Mouse (Mus musculus): ENCODE data around the gene Pdcd4.

Gene Pdcd4

DNA sequence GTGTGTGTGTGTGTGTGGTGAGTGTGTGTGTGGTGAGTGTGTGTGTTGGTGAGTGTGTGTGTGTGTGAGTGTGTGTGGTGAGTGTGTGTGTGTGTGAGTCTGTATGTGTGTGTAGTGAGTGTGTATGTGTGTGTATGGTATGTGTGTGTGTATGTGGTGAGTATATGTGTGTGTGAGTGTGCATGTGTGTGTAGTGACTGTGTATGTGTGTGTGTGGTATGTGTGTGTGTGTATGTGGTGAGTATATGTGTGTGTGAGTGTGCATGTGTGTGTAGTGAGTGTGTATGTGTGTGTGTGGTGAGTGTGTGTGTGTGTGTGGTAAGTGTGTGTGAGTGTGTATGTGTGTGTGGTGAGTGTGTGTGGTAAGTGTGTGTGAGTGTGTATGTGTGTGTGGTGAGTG is 24.8 kb upstream of the Pdcd4 start:
- ChIA-PET POLR2A (interaction anchor here in 1 of 4 experiments (2.0 kb wide), 1 partner anchor 24 kb away, joined by 5 read pairs; no protein-coding TSS in a partner anchor), CTCF (no interaction called here)

DNA sequence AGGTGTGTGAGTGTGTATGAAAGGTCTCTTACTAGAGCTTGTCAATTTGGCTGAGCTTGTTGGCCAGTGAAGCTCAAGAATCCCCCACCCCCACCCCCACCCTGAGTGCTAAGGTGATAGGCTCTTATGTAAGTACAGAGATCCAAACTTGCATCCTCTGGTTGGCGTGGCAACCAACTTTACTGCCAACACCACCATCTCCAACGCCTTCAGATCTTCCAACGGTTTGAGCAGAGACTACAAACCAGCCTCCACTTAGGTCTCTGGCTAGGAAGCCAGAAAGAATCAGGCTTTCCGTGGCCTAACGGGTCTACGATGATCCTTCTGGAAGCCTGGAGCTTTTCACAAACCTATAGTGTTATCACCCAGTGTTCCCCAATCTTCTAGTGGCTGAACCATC is 23.9 kb upstream of the Pdcd4 start:
- ChIA-PET POLR2A (interaction anchor here in 2 of 4 experiments (1.1 to 2.0 kb wide), 5 partner anchors 10 to 35 kb away, joined by 3 to 5 read pairs (median 3); no protein-coding TSS in a partner anchor), CTCF (no interaction called here)

DNA sequence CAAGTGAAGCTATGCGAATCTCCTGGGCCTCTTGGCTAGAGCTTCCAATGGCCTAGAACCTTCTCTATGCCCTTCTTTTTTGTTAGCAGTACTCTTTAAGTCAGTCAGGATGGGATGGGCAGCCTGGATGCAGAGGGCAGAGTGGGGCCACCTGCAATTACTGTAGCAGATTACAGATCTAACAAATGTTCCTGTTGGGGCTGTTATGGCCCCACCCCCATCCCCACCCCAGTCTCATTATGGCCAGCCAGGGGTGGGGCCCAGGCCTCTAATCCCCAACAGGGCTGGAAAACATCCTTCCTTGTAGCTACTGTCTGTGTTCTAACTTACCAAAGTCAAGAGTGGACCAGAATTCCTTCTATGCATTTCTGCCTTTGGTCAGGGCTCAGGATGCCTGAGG is 23.2 kb upstream of the Pdcd4 start:
- POLR2A ChIA-PET, result interaction anchor here in 2 of 4 experiments (1.1 to 2.0 kb wide), 5 partner anchors 10 to 34 kb away, joined by 3 to 5 read pairs (median 3); no protein-coding TSS in a partner anchor
- CTCF ChIA-PET, result no interaction called here

DNA sequence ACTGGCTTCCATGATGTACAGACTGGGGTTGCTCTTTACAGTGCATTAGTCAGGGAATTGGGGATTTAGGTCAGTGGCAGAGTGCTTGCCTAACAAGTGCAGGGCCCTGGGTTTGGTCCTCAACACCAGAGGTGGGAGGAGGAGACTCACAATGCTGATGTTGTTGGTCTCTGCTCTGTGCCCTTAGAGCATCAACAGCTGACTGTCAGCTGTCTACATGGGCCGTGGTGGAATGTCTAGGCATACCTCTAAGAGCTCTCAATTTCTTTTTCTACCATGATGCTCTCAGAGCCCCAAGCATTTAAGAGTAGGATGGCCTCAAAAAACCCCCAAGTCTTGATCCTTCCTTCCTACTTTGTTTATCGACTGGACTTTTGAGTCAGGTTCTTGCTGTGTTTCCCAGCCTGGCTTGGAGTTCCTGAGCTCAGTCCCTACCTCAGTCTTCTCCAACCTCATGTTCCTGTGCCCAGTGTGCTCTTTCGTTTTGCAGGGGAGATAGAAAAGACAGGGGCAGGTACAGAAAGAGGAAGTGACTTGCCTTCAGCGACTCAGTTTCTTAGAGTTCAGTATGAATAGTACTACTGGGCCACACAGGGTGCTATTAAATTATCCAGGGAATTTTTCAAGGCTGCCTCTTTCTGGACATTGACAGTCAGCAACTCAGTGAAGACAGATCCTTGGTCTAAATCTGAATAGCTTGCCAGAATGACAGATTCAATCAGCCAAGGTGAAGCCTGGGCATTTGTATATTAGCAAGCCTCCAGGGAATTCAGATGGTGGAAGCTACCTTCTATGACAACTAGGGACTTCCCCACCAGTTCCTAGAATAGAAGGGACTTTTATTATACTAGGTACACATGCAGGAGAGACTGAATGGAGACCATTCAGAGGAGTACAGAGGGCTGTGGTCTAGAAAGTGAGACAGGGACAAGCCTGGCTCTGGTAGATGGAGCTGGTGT is 22.3 kb upstream of the Pdcd4 start:
- CTCF ChIA-PET, result no interaction called here
- POLR2A ChIA-PET, result interaction anchor here in 1 of 4 experiments (0.9 to 2.0 kb wide), 3 partner anchors 14 to 33 kb away, joined by 3 to 5 read pairs (median 5); no protein-coding TSS in a partner anchor

DNA sequence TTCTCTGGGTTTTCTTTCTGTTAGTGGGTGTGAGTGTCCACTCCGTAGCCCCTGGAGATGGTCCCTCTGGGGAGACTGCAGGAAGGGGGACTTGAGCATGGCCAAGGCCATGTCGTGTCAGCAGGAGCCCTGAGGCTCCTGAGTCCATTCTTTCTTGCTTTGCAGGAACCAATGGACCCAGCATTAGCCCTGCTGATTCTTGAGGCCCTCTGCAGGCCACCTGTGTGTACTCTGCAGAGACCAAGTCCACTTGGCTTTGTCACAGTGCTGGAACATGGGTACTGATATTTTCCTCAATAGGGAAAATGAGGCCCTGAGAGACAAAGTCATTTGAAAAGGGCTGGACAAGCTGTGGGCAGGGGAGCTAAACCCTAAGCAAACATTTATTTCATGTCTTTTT is 21.5 kb upstream of the Pdcd4 start:
- ChIA-PET POLR2A (interaction anchor here in 2 of 4 experiments (0.9 to 1.4 kb wide), 3 partner anchors 14 to 21 kb away, joined by 3 to 6 read pairs (median 5); no protein-coding TSS in a partner anchor), CTCF (no interaction called here)

DNA sequence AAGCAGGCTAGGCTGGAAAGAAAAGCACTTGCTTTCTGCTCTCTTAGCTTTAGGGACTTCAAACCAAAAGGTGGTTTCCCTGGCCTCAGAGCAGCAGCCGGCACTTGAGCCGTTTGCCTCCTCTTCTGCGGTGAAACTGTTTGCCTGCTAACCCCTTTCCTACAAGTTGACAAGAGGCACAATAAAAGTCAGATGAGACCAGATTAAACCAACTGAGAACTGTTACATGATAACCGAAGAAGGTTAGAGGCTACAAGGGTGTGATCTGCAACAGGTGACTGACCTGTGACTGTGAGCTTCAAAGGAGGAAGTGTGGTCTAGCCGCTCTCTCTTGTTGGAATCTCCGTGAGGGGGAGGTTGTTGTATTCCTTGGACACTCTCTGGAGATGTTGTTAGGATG is 20.5 kb upstream of the Pdcd4 start:
- CTCF ChIA-PET, result no interaction called here
- POLR2A ChIA-PET, result interaction anchor here in 1 of 4 experiments (0.9 kb wide), 1 partner anchor 20 kb away, joined by 5 read pairs; the partner anchor contains the start of gene Pdcd4

DNA sequence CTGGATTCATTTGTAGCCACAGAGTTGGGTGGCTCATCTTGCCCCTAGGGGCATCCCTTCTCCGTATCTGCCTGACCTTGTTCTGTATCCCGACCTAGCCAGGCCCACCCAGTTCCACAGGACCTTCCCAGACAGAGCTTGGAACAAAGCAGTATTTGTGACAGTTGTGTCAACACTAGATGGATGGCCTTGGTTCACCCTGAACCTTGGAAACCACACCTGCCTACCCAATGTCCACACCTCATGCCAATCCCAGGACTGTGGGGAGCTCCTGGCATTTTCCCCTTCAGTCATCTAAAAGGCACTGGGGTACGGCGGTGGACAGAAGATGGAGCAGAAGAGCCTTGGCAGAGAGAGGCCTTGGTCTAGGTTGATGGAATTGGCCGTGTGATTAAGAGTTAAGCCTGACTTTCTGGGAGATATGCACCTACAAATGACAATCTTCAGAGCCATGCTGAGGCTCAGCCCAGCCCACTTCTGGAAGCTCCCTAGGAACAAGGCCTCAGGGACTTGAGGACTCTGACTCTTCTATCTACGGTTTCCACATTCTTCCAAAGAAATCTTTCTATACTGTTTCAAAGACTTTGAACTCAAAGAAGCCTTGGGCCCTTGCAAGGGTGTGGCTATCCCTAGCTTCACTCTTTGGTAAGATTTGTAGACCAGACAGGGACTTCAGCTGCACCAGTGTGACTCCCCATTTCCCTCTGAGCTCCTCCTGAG is 18.9 kb upstream of the Pdcd4 start:
- ChIA-PET POLR2A (interaction anchor here in 2 of 4 experiments (0.7 to 3.0 kb wide), 4 partner anchors 12 to 30 kb away, joined by 3 to 10 read pairs (median 6); no protein-coding TSS in a partner anchor), CTCF (no interaction called here)

DNA sequence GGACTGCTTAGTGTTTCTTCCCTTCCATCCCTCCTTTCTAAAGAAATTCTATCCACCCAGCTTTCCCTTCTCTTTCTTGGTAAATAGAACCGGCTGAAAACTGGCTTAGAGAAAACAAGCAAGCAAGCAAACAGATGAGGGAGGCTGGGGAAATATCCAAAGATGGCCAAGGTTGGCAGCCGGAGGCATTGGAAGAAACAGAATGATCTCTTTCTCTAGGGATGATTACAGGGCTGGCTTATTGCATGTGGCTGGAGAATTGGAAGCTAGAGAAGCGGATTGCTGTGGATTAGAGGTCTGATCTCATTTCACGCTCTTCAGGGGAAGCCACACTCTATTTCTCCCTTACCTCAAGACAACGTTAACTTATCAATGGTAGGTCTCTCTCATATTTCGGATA is 16.8 kb upstream of the Pdcd4 start:
- CTCF ChIA-PET, result no interaction called here
- POLR2A ChIA-PET, result interaction anchor here in 2 of 4 experiments (0.5 to 3.0 kb wide), 2 partner anchors 15 to 275 kb away, joined by 5 to 10 read pairs; no protein-coding TSS in a partner anchor

DNA sequence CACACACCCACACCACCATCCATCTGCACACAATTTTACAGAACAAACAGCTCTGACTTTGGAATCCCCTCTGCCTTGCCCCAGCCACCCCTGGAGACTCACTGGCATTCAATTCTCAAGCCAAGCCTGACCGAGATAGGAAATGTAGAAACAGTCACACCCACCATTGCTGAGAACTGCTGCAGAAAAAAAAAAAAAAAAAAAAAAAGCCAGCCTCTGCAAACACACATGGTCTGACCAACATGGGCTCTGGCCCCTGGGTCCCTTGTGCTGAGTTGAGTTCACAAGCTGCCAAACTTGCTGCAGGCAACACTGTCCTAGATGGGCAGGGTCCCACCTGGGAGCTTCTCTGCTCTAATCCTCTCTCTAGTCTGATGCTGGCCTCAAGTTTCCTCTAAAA is 14.3 kb upstream of the Pdcd4 start:
- CTCF ChIA-PET, result interaction anchor here in 1 of 4 experiments (1.1 kb wide), 1 partner anchor 121 kb away, joined by 3 read pairs; no protein-coding TSS in a partner anchor
- POLR2A ChIA-PET, result interaction anchor here in 3 of 4 experiments (0.7 to 2.1 kb wide), 5 partner anchors 12 to 35 kb away, joined by 3 to 8 read pairs (median 5); no protein-coding TSS in a partner anchor

DNA sequence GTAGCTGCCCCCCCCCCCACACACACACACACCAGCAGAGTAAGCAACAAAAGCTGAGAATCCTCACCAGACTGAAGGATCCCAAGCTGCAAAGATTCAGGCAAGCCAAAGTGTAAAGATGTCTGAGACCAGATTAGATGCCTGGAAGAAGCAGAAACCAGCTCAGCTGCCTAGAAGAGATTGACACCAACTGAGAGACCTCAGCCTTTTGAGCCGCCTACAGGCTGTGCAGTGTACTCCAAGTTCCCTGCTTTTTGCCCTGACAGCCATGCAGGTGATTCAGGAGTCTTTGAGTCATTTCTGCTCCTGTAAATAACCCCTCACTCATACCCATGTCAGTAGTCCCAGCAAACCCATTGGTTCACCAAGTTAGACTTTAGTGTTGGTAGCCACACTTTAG is 11.6 kb upstream of the Pdcd4 start:
- ChIA-PET CTCF (interaction anchor here in 2 of 4 experiments (0.6 kb wide), 2 partner anchors 22 to 488 kb away, joined by 3 read pairs; no protein-coding TSS in a partner anchor), POLR2A (interaction anchor here in 3 of 4 experiments (0.6 to 1.1 kb wide), 3 partner anchors 10 to 344 kb away, joined by 3 to 8 read pairs (median 3); no protein-coding TSS in a partner anchor)

DNA sequence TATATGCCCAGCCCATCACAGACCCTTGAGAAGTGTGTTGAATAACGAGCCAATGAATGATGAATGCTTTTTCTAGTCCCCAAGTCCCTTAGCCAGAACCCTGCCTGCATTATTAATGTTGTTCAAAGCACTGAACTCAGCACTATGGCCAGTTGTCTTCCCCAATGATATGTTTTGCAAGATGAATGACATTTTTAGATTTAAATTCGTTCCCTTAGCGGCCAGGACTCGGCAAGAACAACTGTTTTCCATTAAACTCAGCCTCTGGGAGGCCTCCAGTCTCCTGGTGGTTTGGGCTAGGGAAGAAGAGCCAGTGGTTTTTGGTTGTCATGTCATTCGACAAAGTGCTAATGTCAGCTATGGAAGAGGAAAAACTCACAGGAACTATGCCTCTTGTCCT is 10.2 kb upstream of the Pdcd4 start:
- CTCF ChIA-PET, result no interaction called here
- POLR2A ChIA-PET, result interaction anchor here in 1 of 4 experiments (1.2 kb wide), 1 partner anchor 9 kb away, joined by 3 read pairs; no protein-coding TSS in a partner anchor

DNA sequence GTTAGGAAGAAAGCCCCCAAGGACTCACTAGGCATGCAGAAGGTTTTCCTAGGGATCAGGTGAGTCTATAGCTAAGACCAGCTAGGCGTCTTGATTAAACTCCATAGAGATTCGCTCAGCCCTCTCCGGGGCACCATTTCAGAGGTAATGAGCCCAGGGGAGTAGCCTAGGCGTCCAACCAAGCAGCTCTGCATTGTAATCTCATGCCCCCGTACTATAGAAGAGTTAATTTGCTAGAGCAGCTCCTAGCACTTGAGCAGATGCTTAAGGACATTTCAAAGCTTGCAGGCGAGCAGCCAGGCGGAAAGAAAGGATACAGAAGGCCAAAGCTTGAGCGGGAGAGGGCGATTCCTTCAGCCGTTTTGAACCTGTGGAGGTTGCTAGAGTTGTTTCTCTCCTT is 6.6 kb upstream of the Pdcd4 start:
- POLR2A ChIA-PET, result interaction anchor here in 2 of 4 experiments (1.1 to 1.5 kb wide), 3 partner anchors 19 to 77 kb away, joined by 3 to 4 read pairs (median 3); no protein-coding TSS in a partner anchor
- CTCF ChIA-PET, result interaction anchor here in 1 of 4 experiments (0.6 to 0.7 kb wide), 2 partner anchors 79 to 576 kb away, joined by 3 read pairs; no protein-coding TSS in a partner anchor

DNA sequence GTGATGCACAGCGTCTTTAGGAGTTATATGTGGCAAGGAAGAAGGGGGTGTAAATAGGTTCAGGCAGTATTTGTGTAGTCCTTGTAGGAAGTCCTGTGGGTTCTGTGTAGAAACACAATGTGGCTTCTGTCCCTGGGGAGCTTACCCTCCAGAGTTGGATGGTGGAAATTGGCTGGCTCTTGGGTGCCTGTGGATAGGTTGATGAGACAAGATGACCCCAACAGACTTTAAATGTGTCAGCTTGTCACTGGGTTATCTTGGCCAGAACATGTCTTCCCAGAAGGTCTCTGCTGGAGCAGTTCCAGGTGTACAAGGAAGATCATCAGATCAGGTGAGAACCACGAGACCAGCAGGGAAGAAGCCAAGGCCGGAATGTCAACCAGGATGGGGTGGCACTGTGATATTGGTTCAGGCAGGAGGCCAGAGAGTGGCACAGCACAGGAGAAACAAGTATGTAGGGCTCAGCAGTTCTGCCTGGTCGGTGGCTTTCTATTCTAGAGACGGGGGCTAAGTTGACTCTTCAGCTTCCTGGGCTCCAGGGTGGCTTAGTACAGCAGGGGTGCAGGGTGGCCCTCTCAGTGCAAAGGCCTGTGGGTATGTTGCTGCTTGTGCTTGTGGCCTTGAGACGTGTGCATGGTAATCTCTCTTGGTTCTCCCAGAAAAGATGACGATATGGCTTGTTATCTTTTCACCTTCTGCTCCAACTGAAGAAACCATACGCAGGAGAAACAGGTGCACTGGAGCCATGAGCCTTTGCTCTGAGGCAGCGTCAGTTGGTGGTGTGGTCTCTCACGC is 5.3 kb upstream of the Pdcd4 start:
- ChIA-PET CTCF (no interaction called here), POLR2A (interaction anchor here in 2 of 4 experiments (0.5 to 1.4 kb wide), 3 partner anchors 17 to 68 kb away, joined by 3 to 4 read pairs (median 4); no protein-coding TSS in a partner anchor)

DNA sequence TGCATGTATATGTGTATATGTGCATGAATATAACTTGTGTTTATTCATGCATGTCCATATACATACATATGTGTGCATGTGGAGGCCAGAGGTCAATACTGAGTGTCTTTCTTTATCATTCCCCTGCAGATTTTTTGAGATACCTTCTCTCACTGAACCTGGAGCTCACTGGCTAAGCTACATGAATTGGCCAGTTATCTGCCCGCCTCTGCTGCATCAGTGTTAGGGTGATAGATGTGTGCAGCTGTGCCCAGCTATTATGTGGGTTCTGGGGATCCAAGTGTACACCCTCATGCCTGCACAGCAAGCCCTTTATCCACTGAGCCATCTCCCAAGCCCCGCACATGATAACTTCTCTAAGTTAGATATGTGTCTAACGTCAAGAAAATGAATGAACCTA is 4.2 kb upstream of the Pdcd4 start:
- ChIA-PET POLR2A (interaction anchor here in 2 of 4 experiments (0.5 to 1.1 kb wide), 3 partner anchors 15 to 275 kb away, joined by 3 to 5 read pairs (median 4); no protein-coding TSS in a partner anchor), CTCF (no interaction called here)

DNA sequence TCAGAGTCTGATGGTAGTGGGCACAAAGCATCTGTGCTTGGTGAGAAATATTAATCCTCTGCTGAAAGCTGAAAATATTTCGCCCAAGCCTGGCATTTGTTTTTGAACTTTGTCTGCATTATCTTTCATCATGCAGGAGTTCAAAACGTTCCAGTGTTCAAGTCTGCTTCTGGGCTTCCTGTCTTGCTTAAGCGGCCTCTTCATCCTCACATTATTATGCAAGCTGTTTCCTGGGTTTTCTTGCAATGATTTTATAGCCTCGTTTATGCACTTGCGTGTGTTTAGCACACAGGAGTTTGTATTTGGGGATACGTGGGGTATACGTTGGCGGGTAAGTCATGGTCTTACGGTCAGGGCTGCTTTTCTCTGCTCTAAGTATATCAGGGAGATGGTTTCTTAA is 3.7 kb upstream of the Pdcd4 start:
- CTCF ChIA-PET, result no interaction called here
- POLR2A ChIA-PET, result interaction anchor here in 2 of 4 experiments (0.6 to 4.1 kb wide), 4 partner anchors 15 to 171 kb away, joined by 3 to 104 read pairs (median 38); no protein-coding TSS in a partner anchor

DNA sequence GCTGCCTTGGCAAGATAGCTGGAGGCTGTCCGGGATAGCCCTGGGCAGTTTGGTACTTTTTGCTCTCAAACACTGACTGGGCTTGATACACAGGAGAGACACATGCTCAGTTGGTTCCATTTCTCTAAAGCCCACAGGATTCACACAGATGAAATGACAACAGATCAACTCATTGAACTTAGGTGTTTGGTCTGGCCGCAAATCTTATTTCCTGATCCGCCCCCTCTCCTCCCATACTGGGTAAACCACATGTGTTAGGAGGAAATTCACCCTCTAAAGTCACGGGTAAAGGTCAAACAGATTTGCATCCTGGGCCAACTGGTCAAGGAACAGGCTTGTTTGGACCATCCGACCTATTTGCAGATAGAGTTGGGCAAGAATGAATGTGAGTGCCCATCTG is 2.5 kb upstream of the Pdcd4 start:
- POLR2A ChIA-PET, result interaction anchor here in 3 of 4 experiments (0.9 to 4.1 kb wide), 15 partner anchors 9 to 229 kb away, joined by 3 to 104 read pairs (median 6); no protein-coding TSS in a partner anchor
- CTCF ChIA-PET, result interaction anchor here in 1 of 4 experiments (1.1 kb wide), 1 partner anchor 1171 kb away, joined by 3 read pairs; no protein-coding TSS in a partner anchor

DNA sequence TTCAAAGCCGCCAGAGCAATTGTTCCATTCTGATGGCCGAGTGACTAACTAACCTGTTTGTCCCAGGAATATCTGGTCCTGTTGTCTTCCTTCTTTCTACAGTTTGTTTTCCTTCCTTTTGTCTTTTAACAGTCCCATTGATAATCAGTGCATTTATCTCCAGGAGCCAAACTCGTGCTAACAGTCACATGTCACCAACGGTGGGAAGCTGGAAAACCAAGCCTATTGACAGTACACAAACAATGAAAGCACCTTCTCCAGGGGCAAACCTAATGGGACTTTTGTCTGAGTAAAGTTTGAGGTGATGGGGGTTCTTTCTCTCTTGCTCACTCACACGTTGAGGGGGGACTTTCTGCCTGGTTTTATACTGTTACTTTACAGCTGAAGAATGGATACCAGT is 1.8 kb upstream of the Pdcd4 start:
- CTCF ChIA-PET, result interaction anchor here in 1 of 4 experiments (1.1 kb wide), 1 partner anchor 1171 kb away, joined by 3 read pairs; no protein-coding TSS in a partner anchor
- POLR2A ChIA-PET, result interaction anchor here in 3 of 4 experiments (0.7 to 4.1 kb wide), 50 partner anchors 9 to 1336 kb away, joined by 3 to 104 read pairs (median 4); partner anchors contain the start of genes Bbip1 (in 2 of the 3), Shoc2 (in 2 of the 3) and Smc3 (in 1 of the 3)
